Mouse (Mus musculus): Measurements from ENCODE around the gene Elk4.
A peak's percentile ranks its signal among the peaks of the same experiment; 100 is the strongest.

Elk4 gene

DNA sequence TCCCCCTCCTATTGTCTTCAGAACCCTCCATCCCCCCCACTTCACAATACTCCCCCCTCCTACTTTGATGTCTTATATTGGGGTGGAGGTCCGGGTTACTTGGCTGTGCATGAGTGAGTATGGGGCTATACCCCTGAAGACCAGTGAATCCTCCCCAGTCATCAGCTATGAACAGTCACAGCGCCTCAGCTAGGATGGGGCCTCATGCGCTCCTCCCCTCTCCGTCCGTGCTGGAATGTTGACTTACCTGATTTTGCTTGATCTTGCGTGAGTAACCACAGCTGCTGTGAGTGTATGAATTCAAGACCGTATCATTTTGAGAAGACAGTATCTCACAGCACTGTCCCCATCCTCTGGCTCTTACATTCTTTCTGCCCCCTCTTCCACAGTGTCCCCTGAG lies 12.5 kb downstream of the Elk4 start:
- DNase-seq (ENCODE audit: low read depth, low spot score), result no peak
- H3K36me3 ChIP-seq (ENCODE audit: control insufficient read depth, insufficient read depth, low read length, poor library complexity, severe bottlenecking), result peaks cover 24% of the 10 kb centered on the region

DNA sequence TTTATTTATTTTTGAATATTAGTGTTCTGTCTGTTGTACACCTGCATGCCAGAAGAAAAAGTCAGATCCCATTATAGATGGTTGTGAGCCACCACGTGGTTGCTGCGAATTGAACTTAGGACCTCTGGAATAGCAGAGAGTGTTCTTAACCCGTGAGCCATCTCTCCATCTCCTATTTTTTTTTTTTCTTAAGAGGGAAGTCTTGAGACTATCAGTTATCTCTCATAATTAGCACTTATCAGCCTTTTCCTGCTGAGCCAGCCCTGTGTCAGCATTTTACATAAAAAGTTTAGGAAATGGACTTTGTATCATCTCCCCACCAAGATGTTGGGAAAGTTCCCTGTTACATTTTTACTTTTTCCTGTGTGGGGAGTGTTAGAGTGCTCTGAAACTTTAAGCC lies 14.7 kb downstream of the Elk4 start:
- peaks cover 24% of the 10 kb centered on the region for H3K36me3 ChIP-seq (ENCODE audit: control insufficient read depth, insufficient read depth, low read length, poor library complexity, severe bottlenecking)
- H3K27me3 ChIP-seq (ENCODE audit: control insufficient read depth, insufficient read depth, low read length, poor library complexity, severe bottlenecking), result no peaks in the 10 kb centered on the region
- DNase-seq (ENCODE audit: low read depth, low spot score), result no peak

More for the DNA sequence above, 12.5 kb downstream of the Elk4 start:
- no peaks in the 10 kb centered on the region for H3K27me3 ChIP-seq (ENCODE audit: control insufficient read depth, insufficient read depth, low read length, poor library complexity, severe bottlenecking)

DNA sequence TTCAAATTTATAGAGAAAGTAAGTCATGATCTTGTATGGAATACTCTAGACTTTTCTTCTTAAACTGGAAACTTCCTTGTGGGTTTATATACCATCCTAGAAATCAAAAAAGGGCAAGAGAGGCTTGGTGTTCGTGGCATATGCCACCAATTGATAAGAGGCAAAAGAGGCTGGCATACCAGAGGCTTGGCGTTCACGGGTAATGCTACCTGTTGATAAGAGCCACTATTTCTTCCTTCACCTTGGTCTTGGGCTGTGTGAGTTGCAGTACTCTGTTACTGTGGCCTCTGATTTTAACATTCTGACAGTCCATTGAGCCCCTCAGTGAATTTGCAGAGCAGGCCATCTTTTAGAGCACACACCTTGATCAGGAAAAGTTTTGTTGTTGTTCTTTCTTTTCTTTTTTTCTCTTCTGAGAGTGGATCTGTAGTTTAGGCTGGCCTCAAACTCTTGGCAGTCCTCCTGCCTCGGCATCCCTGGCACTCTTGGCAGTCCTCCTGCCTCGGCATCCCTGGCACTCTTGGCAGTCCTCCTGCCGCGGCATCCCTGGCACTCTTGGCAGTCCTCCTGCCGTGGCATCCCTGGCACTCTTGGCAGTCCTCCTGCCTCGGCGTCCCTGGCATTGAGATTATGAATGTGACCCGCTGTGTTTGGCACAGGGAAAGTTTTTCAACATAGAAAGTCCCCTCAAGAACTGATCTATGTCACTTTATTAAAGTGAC lies 19.7 kb downstream of the Elk4 start:
- no peak for DNase-seq (ENCODE audit: low read depth, low spot score)
- Histone ChIP-seq H3K36me3 (ENCODE audit: control insufficient read depth, insufficient read depth, low read length, poor library complexity, severe bottlenecking) (peaks cover 9% of the 10 kb centered on the region), H3K27me3 (ENCODE audit: control insufficient read depth, insufficient read depth, low read length, poor library complexity, severe bottlenecking) (no peaks in the 10 kb centered on the region)

DNA sequence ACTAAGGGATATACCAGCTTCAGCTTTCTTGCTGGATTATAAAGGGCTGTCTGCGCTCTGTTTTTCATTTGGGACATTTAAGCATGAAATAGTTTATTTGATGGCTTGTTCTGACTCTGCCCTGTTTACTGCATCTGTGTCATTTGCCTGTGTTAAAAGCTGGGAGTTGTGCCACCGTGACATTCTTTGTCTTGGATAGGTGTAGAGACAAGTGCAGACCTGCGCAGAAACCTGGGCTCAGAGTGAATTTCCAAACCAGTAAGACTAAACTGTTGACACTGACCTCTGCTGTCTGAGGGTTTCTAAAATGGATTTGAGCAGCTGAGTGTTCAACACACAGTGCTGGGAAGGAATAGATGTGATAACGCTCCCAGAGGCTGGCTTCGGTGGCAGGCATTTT lies 20.6 kb downstream of the Elk4 start:
- Histone ChIP-seq H3K27me3 (ENCODE audit: control insufficient read depth, insufficient read depth, low read length, poor library complexity, severe bottlenecking) (no peaks in the 10 kb centered on the region), H3K36me3 (ENCODE audit: control insufficient read depth, insufficient read depth, low read length, poor library complexity, severe bottlenecking) (peaks cover 10% of the 10 kb centered on the region)
- DNase-seq (ENCODE audit: low read depth, low spot score), result no peak

- Histone ChIP-seq H3K36me3 (ENCODE audit: control insufficient read depth, insufficient read depth, low read length, poor library complexity, severe bottlenecking) (peaks cover 8% of the 10 kb centered on the region), H3K27me3 (ENCODE audit: control insufficient read depth, insufficient read depth, low read length, poor library complexity, severe bottlenecking) (no peaks in the 10 kb centered on the region)
- DNase-seq (ENCODE audit: low read depth, low spot score), result peak; percentile 34
These were observed 21.0 kb downstream of the Elk4 start for GRCm38 (mm10) chr1:132028413-132028812.

DNA sequence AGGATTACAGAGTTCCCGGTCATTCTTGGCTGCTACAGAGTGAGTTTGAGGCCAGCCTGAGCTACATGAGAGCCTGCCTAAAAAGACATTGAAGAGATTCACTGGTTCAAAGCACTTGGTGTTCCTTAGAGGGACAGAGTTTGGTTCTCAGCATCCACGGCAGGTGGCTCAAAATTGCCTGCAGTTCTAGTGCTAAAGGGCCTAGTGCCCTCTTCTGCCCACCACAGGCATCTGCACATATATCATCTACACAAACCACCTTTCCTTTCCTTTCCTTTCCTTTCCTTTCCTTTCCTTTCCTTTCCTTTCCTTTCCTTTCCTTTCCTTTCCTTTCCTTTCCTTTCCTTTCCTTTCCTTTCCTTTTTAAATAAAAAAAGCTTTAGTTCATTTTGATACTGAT lies 23.2 kb downstream of the Elk4 start:
- H3K27me3 ChIP-seq (ENCODE audit: control insufficient read depth, insufficient read depth, low read length, poor library complexity, severe bottlenecking), result no peaks in the 10 kb centered on the region
- DNase-seq (ENCODE audit: low read depth, low spot score), result peak; percentile 45
- peaks cover 7% of the 10 kb centered on the region for H3K36me3 ChIP-seq (ENCODE audit: control insufficient read depth, insufficient read depth, low read length, poor library complexity, severe bottlenecking)

GRCm38 (mm10) chr1:132032172-132032571 lies 24.8 kb downstream of the Elk4 start:
- DNase-seq (ENCODE audit: low read depth, low spot score), result no peak
- peaks cover 7% of the 10 kb centered on the region for H3K36me3 ChIP-seq (ENCODE audit: control insufficient read depth, insufficient read depth, low read length, poor library complexity, severe bottlenecking)
- no peaks in the 10 kb centered on the region for H3K27me3 ChIP-seq (ENCODE audit: control insufficient read depth, insufficient read depth, low read length, poor library complexity, severe bottlenecking)

DNA sequence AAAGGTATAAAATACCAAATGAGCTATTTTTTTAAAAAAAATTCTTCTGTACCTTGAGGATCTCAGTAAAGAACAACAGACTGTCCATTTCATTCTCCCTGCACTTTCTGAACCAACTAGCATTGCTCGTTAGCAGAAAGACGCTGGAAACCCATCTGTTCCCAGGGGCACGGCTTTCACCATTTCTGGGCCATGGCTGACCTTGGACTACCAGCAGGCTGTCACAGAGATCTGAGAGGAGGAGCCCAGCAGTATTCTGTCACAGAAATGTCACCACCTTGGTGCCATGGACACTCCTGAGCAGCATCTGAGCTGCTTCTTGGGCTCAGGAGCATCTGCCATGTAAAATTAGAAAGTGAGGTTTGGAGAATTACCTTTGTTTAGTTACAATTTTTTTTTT lies 30.3 kb downstream of the Elk4 start:
- H3K27me3 ChIP-seq (ENCODE audit: control insufficient read depth, insufficient read depth, low read length, poor library complexity, severe bottlenecking), result no peaks in the 10 kb centered on the region
- DNase-seq (ENCODE audit: low read depth, low spot score), result no peak

DNA sequence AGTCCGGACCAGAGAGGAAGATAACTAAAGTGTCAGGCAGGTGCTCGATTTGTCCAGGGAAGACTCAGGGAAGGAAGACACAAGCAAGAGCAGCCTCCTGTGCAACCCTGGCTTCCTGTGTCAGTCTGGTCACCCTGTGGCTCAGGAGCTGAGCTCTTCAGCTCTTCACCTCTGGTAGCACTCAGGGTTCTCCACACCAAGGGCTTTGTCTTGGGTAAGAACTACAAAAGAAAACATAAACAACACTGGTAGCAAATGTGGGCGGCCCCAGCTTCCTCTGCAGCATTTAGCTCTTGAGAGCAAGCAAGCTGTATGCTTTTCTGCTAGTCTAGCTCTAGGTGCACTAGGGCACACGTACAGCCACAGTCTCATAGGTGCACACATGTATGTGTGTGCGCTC lies 31.3 kb downstream of the Elk4 start:
- Histone ChIP-seq H3K36me3 (ENCODE audit: control insufficient read depth, insufficient read depth, low read length, poor library complexity, severe bottlenecking) (peaks cover under 1% of the 10 kb centered on the region; the same call in 1 of the 2 replicates), H3K27me3 (ENCODE audit: control insufficient read depth, insufficient read depth, low read length, poor library complexity, severe bottlenecking) (no peaks in the 10 kb centered on the region)
- no peak for DNase-seq (ENCODE audit: low read depth, low spot score)

More for the DNA sequence above, 30.3 kb downstream of the Elk4 start:
- H3K36me3 ChIP-seq (ENCODE audit: control insufficient read depth, insufficient read depth, low read length, poor library complexity, severe bottlenecking), result peaks cover 2% of the 10 kb centered on the region; the same call in 1 of the 2 replicates

GRCm38 (mm10) chr1:132040201-132040621 lies 32.8 kb downstream of the Elk4 start:
- no peak for DNase-seq (ENCODE audit: low read depth, low spot score)
- H3K27me3 ChIP-seq (ENCODE audit: control insufficient read depth, insufficient read depth, low read length, poor library complexity, severe bottlenecking), result no peaks in the 10 kb centered on the region
- no peaks in the 10 kb centered on the region for H3K36me3 ChIP-seq (ENCODE audit: control insufficient read depth, insufficient read depth, low read length, poor library complexity, severe bottlenecking)

- Histone ChIP-seq H3K36me3 (ENCODE audit: control insufficient read depth, insufficient read depth, low read length, poor library complexity, severe bottlenecking) (no peaks in the 10 kb centered on the region), H3K27me3 (ENCODE audit: control insufficient read depth, insufficient read depth, low read length, poor library complexity, severe bottlenecking) (no peaks in the 10 kb centered on the region)
- DNase-seq (ENCODE audit: low read depth, low spot score), result no peak
These were observed 36.4 kb downstream of the Elk4 start for GRCm38 (mm10) chr1:132043759-132044158.

- H3K27me3 ChIP-seq (ENCODE audit: control insufficient read depth, insufficient read depth, low read length, poor library complexity, severe bottlenecking), result no peaks in the 10 kb centered on the region
- H3K36me3 ChIP-seq (ENCODE audit: control insufficient read depth, insufficient read depth, low read length, poor library complexity, severe bottlenecking), result no peaks in the 10 kb centered on the region; the same call in 1 of the 2 replicates
- peak; percentile 80 for DNase-seq (ENCODE audit: low read depth, low spot score)
These were observed 38.8 kb downstream of the Elk4 start for GRCm38 (mm10) chr1:132046143-132046735.

DNA sequence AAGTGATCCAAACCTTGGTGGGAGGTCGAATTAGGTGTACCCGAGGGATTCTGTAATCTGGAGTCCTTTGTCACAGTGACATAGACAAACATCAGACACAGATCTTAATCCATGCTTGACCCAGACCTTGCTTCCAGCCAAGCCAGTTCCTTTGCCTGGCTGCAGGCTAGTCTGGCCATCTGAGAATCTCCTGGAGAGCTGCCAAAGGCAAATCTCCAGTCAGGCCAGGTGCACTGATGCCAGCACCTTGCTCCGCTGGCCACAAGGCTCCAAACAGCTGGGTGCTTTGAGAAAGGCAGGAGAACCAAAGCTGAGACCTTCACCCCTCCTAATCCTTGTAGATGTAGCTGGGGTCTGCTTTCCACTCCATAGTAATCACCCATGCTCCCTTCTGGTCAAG lies 44.3 kb downstream of the Elk4 start:
- H3K27me3 ChIP-seq (ENCODE audit: control insufficient read depth, insufficient read depth, low read length, poor library complexity, severe bottlenecking), result no peaks in the 10 kb centered on the region
- no peaks in the 10 kb centered on the region; the same call in 1 of the 2 replicates for H3K36me3 ChIP-seq (ENCODE audit: control insufficient read depth, insufficient read depth, low read length, poor library complexity, severe bottlenecking)
- DNase-seq (ENCODE audit: low read depth, low spot score), result no peak

GRCm38 (mm10) chr1:132054387-132054786 lies 47.0 kb downstream of the Elk4 start:
- Histone ChIP-seq H3K27me3 (ENCODE audit: control insufficient read depth, insufficient read depth, low read length, poor library complexity, severe bottlenecking) (no peaks in the 10 kb centered on the region), H3K36me3 (ENCODE audit: control insufficient read depth, insufficient read depth, low read length, poor library complexity, severe bottlenecking) (no peaks in the 10 kb centered on the region; the same call in 1 of the 2 replicates)
- DNase-seq (ENCODE audit: low read depth, low spot score), result peak; percentile 52

GRCm38 (mm10) chr1:132055054-132055664 lies 47.8 kb downstream of the Elk4 start:
- no peak for DNase-seq (ENCODE audit: low read depth, low spot score)
- Histone ChIP-seq H3K27me3 (ENCODE audit: control insufficient read depth, insufficient read depth, low read length, poor library complexity, severe bottlenecking) (no peaks in the 10 kb centered on the region), H3K36me3 (ENCODE audit: control insufficient read depth, insufficient read depth, low read length, poor library complexity, severe bottlenecking) (no peaks in the 10 kb centered on the region; the same call in 1 of the 2 replicates)

Data from splenic B cell, adult 2 months (primary cell).